Mouse (Mus musculus) frontal cortex, adult (tissue): ENCODE measurements around the gene Parp9.
"Not testable (repeated sequence)": the region's sequence is repeated elsewhere in the genome, so short reads cannot be mapped to it uniquely, and the experiment has no call there.

ENCODE experiments used
- ATAC-seq: cut with Nextera tagmentation; 2 replicates; pipeline ENCODE4 v1.9.2; 2017; ENCODE audit warnings: mild to moderate bottlenecking, moderate library complexity, mixed read lengths; ENCODE audit not compliant: low TSS enrichment

The Parp9 gene

DNA sequence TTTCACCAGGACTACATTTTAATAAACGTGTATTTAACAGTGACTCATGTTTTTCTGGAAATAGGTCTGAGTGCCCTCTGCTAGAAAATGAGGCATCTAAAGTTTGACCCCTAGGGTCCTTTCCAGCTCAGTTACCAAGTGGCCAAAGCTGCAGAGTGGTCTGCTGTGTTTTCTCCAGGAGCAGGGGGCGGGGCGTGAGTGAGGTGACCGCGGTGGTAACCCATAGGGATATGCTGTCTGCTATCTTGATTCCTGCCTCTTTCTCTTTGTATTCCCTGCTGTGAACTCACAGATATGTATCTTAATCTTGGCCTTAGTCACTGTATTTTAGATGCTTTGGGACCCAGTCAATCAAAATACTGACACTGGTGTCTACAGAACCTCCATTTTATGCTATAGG is 13.9 kb upstream of the Parp9 start:
- ATAC-seq: no peak

DNA sequence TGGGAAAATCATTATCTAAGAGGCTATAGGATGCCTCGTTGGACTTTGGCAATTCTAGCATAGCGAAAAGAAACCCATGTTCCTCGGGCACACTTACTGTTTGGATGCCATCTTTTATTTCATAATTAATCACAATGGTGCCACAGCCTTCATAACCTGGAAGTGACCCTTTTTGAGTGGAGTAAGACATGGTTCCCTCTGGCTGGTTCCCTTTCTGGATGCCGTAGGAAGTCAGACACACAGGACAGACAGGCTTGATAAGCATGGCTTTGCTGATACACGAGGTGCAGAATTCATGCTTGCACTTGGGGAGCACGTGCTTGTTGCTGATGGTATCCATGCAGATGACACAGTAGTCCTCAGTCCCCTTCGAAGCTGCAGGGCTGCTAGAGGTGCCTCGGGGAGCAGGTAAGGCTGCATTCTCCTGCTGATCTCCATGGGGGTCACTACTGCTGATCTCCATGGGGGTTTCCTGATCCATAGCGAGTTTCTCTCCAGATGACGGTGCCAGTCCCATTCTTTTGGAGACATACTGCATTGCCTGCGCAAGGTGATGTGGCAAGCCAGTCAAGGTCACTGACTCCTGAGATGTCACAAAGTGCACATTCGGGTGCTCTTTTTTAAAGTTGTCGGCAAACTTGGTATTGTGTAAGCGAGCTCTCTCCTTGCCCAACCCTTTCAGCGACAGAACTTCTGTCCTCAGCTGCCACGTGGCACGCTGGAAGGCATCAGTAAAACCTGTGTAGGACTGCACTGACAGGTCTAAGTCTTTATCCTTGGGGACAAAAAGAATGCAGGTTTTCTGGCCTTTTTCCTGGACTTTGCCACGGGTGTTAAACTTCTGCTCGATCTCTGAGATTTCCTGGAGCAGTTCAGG is 5.9 kb upstream of the Parp9 start:
- ATAC-seq: no peak

DNA sequence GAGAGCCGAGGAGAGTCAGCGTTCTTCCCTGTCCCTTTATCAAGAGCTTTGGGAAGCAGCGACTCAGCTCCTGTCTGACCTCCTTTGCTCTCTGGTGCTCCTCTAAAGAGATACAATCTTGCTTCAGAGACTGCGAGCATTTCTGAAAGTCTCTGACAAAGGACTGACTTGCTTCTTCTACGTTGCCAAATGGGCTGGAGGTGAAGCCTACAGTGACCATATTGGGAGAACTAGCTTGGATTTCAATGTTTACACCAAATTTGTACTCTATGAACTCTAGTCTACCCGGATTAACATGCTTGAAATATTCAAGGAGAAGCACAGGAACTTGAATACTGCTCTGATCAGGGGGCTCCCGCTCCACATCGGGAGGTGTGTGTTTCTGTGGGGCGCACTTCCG is 5.1 kb upstream of the Parp9 start:
- ATAC-seq: no peak

DNA sequence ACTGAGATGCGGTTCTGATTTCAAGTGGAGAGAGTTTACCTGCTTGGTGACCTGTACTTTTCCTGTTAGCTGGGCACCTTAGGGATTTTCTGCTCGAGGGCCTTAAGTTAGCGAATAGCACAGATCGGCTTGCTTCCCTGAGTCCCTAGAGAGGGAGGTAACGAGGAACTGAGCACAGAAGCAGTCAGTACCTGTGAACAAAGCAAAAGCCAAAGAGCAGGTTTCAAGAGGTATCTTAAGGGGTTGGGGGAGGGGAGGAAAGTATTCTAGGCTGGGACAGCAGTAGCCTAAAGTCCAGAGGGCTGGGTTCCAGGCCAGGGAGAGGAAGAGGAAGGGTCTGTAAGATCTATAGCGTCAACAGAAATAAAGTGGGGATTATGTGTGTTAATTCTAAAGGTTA is 991 bp downstream of the Parp9 start:
- ATAC-seq: no peak; the same call in 1 of the 2 replicates

DNA sequence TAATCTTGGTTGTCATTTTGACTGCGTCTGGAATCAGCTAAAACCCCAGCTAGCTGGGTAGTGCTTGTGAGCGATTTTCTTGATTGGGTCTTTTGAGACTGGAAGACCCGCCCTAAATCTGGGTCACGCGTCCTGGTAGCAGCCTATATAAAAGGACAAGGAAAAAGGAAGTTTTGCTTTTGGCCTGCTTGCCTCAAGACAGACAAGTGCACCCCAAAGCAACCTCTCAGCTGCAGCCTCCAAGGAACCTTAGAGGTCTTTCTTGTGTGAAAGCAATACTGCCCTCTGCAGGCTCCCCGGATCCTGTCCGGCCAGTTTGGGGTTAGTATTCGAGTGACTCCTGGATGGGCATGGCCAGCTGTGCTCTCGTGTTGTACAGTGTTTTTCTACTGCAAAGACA is 1.4 kb downstream of the Parp9 start:
- ATAC-seq: peak; percentile 80

- ATAC-seq: no peak
Observed at GRCm38 (mm10) chr16:35941382-35941781, 3.1 kb downstream of the Parp9 start.

- ATAC-seq: no peak
Observed at GRCm38 (mm10) chr16:35949264-35949663, 11.0 kb downstream of the Parp9 start.

GRCm38 (mm10) chr16:35951216-35951615 is 12.9 kb downstream of the Parp9 start:
- ATAC-seq: no peak

GRCm38 (mm10) chr16:35952628-35953130 is 14.4 kb downstream of the Parp9 start:
- no peak for ATAC-seq

DNA sequence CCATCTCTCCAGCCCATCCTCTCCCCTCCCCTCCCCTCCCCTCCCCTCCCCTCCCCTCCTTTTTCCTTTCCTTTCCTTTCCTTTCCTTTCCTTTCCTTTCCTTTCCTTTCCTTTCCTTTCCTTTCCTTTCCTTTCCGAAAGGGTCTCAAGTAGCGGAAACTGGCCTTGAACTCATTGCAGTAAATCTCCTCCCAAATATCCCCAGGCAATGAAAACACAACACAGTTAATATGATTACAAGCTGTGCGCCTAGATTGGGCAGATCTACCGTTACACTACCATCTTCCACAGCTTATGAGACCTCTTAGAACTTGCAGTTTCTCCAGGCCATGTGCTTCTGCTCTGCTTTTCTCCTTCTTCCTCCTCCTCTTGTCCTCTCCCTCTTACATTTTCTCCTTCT is 27.7 kb downstream of the Parp9 start:
- ATAC-seq: not testable (repeated sequence)

DNA sequence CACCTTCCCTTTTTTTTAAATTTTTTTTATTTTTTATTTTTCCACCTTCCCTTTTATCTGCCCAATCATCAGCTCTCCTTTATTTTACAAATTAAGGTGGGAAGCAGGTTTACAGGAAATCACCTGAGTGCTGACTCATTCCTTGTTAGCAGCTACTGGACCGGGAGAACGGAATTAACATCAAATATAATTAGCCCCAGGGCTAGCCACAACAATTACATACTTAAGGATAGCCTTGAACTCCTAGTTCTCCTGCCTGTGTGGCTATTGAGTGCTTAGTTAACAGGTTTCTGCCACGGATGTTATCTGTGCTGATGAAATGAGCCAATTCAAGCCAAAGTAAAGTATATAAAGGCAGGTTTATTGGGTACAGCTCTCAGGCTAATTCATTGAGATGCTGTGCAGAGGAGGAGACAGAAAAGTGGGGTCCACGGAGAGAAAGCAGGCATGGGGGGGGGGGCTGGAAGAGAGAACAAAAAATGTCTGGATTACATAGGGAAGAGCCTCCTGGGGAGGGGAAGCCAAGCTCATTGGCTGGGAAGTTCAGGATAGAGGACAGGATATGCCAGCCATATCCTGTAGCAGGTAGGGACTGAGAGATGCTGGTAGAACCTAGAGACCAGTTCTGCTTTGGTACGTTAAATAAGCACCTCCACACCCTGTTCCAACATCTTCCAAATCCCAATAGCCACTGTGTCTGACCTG is 28.3 kb downstream of the Parp9 start:
- no peak for ATAC-seq

DNA sequence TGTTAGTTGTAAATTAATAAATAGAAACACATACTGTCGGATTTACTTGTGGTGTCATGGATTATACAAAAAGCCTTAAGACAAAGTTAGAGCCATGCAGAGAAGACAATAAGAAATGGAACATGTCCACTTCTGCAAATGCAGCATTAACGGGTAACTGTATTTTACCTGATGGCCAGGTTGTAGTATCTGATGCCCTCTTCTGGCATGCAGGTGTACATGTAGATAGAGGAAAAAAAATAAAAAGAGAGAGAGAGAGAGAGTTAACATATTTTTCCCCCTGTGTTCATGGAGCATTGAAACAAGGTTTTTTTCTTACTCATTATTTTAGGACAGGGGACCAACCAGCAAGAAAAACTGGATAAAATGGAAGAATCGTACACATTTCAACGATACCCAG is 29.0 kb downstream of the Parp9 start:
- no peak for ATAC-seq

DNA sequence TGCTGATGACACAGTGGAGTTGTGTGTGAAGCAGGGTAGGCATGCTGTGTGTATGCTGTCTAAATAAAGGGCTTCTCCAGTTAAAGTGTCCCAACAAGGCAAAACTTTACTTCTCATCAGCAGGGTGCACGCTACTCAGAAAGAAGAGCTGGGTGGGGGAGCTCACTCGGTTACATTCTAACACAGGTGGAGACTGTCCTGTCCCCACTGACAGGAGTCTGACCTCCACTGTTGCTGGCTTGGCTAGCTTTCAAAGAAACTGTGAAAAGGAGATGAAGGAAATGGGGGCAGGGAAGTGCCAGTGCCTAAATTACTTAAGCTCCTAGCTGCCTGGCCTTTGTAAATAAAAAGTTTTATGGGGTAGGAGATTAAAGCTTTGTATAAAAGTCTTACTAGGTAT is 29.9 kb downstream of the Parp9 start:
- no peak for ATAC-seq

GRCm38 (mm10) chr16:35974021-35974420 is 35.8 kb downstream of the Parp9 start:
- no peak for ATAC-seq

DNA sequence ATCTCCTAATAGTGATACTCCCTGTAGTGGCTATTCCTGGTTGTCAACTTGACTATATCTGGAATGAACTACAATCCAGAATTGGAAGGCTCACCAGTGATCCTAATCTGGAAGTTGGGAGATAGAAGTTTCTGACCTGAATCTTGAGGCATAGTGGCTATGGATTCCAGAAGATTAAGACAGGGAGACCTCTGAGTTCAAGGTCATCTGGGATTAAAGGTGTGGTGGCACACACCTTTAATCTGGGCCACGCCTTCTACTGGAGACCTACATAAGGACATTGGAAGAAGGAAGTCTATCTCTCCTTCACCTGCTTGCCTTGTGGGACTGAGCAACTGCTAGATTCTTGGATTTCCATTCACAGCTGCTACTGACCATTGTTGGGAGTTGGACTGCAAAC is 40.2 kb downstream of the Parp9 start, which contains the start of gene Kpna1:
Kpna1 (plus strand) TSS at position 301 of the 400 bp plus-strand sequence.
- not testable (repeated sequence) for ATAC-seq

DNA sequence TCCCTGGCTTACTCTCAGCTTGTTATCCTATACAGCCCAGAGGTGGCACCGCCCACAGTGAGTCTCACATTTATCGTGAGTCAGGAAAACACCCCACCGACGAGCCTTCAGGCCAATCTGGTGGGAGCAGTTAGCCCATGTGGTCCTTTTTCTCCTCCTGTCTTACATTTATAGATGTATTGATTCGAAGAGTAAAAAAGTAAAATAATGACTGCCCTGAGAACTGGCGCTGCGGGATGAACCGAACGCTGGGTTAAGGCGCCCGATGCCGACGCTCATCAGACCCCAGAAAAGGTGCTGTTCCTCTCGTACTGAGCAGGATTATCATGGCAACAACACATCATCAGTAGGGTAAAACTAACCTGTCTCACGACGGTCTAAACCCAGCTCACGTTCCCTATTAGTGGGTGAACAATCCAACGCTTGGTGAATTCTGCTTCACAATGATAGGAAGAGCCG is 43.1 kb downstream of the Parp9 start:
- 0 out of 2 replicates have a peak, but pooled peaks have one; percentile 29 for ATAC-seq

- no peak for ATAC-seq
Observed at GRCm38 (mm10) chr16:35982506-35982901, 44.2 kb downstream of the Parp9 start.

DNA sequence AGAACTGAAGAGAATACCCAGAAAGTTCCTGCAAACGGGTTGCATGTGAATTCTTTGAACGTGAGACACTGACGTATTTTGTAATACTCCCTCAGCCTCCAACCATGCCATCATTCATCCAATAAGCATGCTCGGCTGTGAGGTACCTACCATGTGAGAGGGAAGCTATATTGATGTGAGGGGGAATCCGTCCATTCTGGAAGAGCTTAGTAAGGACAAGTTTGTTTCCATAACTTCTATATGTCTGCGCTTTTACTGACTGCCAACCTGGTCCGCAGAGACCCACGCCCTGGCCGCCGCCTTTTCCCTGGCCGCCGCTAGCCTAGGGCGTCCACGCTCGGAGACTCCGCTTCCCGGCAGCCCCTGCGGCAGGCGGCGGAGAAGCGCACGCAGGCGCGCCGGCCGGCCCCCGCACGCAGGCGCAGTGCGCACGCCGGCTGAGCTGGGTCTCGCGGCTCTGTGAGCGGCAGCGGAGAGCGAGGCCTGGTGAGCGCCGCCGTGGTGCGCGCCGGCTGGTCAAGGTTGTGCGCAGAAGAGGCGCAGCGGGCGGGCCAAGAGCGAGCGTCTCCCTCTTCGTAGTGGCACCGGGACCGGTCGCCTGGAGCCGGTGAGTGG is 44.7 kb downstream of the Parp9 start:
- ATAC-seq: peak; percentile 91

DNA sequence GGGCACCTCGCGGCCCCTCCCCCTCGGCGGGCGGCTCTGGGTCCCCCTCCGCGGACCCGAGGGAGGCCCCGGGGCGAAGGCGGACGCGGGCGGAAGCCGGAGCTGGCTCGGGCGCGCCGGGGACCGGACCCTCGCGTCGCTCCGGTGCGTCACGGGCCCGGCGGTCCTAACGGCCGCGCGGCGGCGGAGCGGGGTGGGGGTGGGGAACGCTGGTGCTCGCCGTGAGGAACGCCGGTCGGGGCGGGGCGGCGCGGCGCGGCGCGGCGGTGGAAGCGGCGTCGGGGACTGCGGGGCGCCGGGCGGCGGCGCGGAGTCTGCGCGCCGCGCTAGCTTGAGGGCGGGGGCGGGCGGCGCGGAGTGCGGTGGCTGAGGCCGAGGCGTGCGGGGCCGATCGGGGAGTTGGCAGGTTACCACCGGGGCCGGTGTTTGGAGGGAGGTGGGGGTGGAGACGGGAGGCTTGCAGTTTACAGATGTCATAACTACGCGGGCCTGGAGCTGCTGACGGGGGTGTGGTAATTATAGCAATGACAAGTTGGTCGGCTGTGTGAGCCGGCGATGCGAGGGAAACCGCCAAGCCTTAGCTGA is 45.3 kb downstream of the Parp9 start:
- peak; percentile 68 for ATAC-seq

DNA sequence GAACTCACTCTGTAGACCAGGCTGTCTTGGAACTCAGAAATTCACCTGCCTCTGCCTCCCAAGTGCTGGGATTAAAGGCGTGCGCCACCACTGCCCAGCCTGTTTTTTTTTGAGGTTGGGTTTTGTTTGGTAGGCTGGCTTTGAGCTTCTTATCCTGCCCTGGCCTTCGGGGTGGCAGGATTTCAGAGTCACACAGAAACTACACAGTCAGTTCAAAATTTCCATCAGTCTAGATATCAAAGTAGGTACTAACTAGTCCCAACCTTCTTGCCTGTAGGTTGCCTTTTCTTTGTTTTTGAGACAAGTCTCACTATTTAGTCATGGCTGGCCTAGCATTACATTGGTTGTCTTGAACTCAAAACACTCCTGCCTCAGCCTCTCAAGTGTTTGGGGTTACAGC is 46.2 kb downstream of the Parp9 start:
- no peak for ATAC-seq

GRCm38 (mm10) chr16:35987930-35988329 is 49.7 kb downstream of the Parp9 start:
- no peak for ATAC-seq

DNA sequence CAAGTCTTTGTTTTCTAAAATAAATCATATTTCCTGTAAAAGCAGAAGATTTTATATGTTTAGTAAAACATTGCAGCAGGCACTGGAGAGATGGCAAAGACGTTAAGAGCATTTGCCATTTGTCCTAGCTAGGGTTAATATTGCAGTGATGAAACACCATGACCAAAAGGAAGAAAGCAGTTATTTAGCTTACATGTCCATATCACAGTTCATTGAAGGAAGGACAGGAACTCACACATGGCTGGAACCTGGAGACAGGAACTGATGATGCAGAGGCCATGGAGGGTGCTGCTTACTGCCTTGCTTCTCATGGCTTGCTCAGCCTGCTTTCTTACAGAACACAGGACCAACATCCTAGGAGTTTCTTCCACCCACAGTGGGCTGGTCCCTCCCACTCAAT is 54.1 kb downstream of the Parp9 start:
- no peak for ATAC-seq
